Mouse (Mus musculus) limb, embryonic 10.5 days (tissue): ENCODE measurements at regions not wholly inside any gene's neighbourhood (a gene's known extent, or its start where the extent isn't known, plus 50 kb on each side); places are given as distances from the start of the nearest gene placed in this dataset.
"Not testable (repeated sequence)": the region's sequence is repeated elsewhere in the genome, so short reads cannot be mapped to it uniquely, and the experiment has no call there.

Experiments used
- DNase-seq: peaks from one replicate; pipeline ENCODE4 v3.0.0-alpha.2; 2017; ENCODE audit warnings: low spot score
- H3K27ac ChIP-seq: fragments of 300-500 bp; sonication (generic); 2 replicates; pipeline ENCODE4 v1.5.1; 2016; ENCODE audit warnings: mild to moderate bottlenecking
- H3K27me3 ChIP-seq: fragments of 300-500 bp; sonication (generic); 2 replicates; pipeline ENCODE4 v1.6.1; 2016; ENCODE audit warnings: low read depth, mild to moderate bottlenecking; ENCODE audit not compliant: poor library complexity, severe bottlenecking
- H3K36me3 ChIP-seq: fragments of 300-500 bp; sonication (generic); 2 replicates; pipeline ENCODE4 v1.6.1; 2016; ENCODE audit warnings: mild to moderate bottlenecking, moderate library complexity
- H3K4me1 ChIP-seq: fragments of 300-500 bp; sonication (generic); 2 replicates; pipeline ENCODE4 v1.6.1; 2016
- H3K4me3 ChIP-seq: fragments of 300-500 bp; sonication (generic); 2 replicates; pipeline ENCODE4 v1.5.1; 2016; ENCODE audit warnings: mild to moderate bottlenecking, moderate library complexity
- H3K9me3 ChIP-seq: fragments of 300-500 bp; sonication (generic); replicated peaks from 2 replicates; pipeline ENCODE4 v1.6.1; 2016; ENCODE audit warnings: mild to moderate bottlenecking
- WGBS: fragments of 180-500 bp; shearing (Covaris S2); methylation state at CpG from one replicate; pipeline ENCODE4 v1.1.7; 2016; 5-methylcytosine and 5-hydroxymethylcytosine counted together

GRCm38 (mm10) chr13:107549995-107550394 lies 494.3 kb upstream of the Smim15 start:
- H3K4me3 ChIP-seq, H3K27me3 ChIP-seq, H3K36me3 ChIP-seq, H3K27ac ChIP-seq, DNase-seq, H3K9me3 ChIP-seq: not testable (repeated sequence)
- WGBS, result 96% methylated on average over 7 of the region's 7 CpGs
- peaks cover 15% of the 10 kb centered on the region for H3K4me1 ChIP-seq

- H3K27me3 ChIP-seq, result no peaks in the 10 kb centered on the region
- 83% methylated on average over 7 of the region's 7 CpGs for whole genome bisulfite sequencing
- no peaks in the 10 kb centered on the region for H3K36me3 ChIP-seq
- no peak overlapping the region for H3K27ac ChIP-seq
- H3K9me3 ChIP-seq, result no peaks in the 10 kb centered on the region
- DNase-seq, result no peak
- H3K4me1 ChIP-seq, result peaks cover 8% of the 10 kb centered on the region
- H3K4me3 ChIP-seq, result no peak overlapping the region
Measured at GRCm38 (mm10) chr13:107547073-107547472, 497.2 kb upstream of the Smim15 start.

GRCm38 (mm10) chr13:107546181-107546900 lies 497.9 kb upstream of the Smim15 start:
- Histone ChIP-seq H3K9me3 (no peaks in the 10 kb centered on the region), H3K4me3 (no peak overlapping the region), H3K36me3 (no peaks in the 10 kb centered on the region), H3K4me1 (peaks cover 15% of the 10 kb centered on the region), H3K27me3 (no peaks in the 10 kb centered on the region), H3K27ac (no peak overlapping the region)
- no peak for DNase-seq
- WGBS, result 74% methylated on average over 10 of the region's 10 CpGs

GRCm38 (mm10) chr13:107541635-107541955 lies 502.7 kb upstream of the Smim15 start:
- Histone ChIP-seq H3K27me3 (no peaks in the 10 kb centered on the region), H3K4me3 (no peak overlapping the region), H3K36me3 (no peaks in the 10 kb centered on the region), H3K4me1 (peaks cover 16% of the 10 kb centered on the region), H3K27ac (no peak overlapping the region), H3K9me3 (no peaks in the 10 kb centered on the region)
- WGBS, result 64% methylated on average over 2 of the region's 2 CpGs
- DNase-seq, result no peak

GRCm38 (mm10) chr13:107540784-107541634 lies 503.2 kb upstream of the Smim15 start:
- Histone ChIP-seq H3K27ac (no peak overlapping the region), H3K4me3 (no peak overlapping the region), H3K4me1 (peaks cover 10% of the 10 kb centered on the region), H3K36me3 (no peaks in the 10 kb centered on the region), H3K9me3 (no peaks in the 10 kb centered on the region), H3K27me3 (no peaks in the 10 kb centered on the region)
- WGBS, result 85% methylated on average over 16 of the region's 16 CpGs
- no peak for DNase-seq

GRCm38 (mm10) chr13:107540305-107540704 lies 503.9 kb upstream of the Smim15 start:
- Histone ChIP-seq H3K4me1 (0 out of 2 replicates have a peak, but pooled peaks cover 9% of the 10 kb centered on the region), H3K9me3 (no peaks in the 10 kb centered on the region), H3K4me3 (no peak overlapping the region), H3K36me3 (no peaks in the 10 kb centered on the region), H3K27me3 (no peaks in the 10 kb centered on the region), H3K27ac (no peak overlapping the region)
- 95% methylated on average over 7 of the region's 7 CpGs for WGBS
- no peak for DNase-seq

- Histone ChIP-seq H3K4me3 (no peak overlapping the region), H3K27me3 (no peaks in the 10 kb centered on the region), H3K9me3 (no peaks in the 10 kb centered on the region), H3K27ac (no peak overlapping the region), H3K36me3 (no peaks in the 10 kb centered on the region), H3K4me1 (0 out of 2 replicates have a peak, but pooled peaks cover 9% of the 10 kb centered on the region)
- no peak for DNase-seq
- 98% methylated on average over 4 of the region's 4 CpGs for WGBS
Measured at GRCm38 (mm10) chr13:107539867-107540266, 504.4 kb upstream of the Smim15 start.

- Histone ChIP-seq H3K4me3 (no peak overlapping the region), H3K27ac (no peak overlapping the region), H3K9me3 (no peaks in the 10 kb centered on the region), H3K4me1 (0 out of 2 replicates have a peak, but pooled peaks cover 9% of the 10 kb centered on the region), H3K27me3 (no peaks in the 10 kb centered on the region), H3K36me3 (no peaks in the 10 kb centered on the region)
- no peak for DNase-seq
- WGBS, result 89% methylated on average over 4 of the region's 4 CpGs
Measured at GRCm38 (mm10) chr13:107539326-107539725, 504.9 kb upstream of the Smim15 start.

GRCm38 (mm10) chr13:107535213-107535612 lies 509.0 kb upstream of the Smim15 start:
- no peak for DNase-seq
- H3K4me3 ChIP-seq, result no peak overlapping the region
- no peak overlapping the region for H3K27ac ChIP-seq
- no peaks in the 10 kb centered on the region for H3K27me3 ChIP-seq
- WGBS, result 87% methylated on average over 5 of the region's 5 CpGs
- no peaks in the 10 kb centered on the region for H3K9me3 ChIP-seq
- H3K36me3 ChIP-seq, result no peaks in the 10 kb centered on the region
- H3K4me1 ChIP-seq, result no peaks in the 10 kb centered on the region

GRCm38 (mm10) chr13:107533323-107533722 lies 510.9 kb upstream of the Smim15 start:
- no peak overlapping the region for H3K4me3 ChIP-seq
- 87% methylated on average over 3 of the region's 3 CpGs for WGBS

GRCm38 (mm10) chr13:107531528-107531927 lies 509.6 kb upstream of the Kif2a start:
- Histone ChIP-seq H3K36me3 (no peaks in the 10 kb centered on the region), H3K27ac (no peak overlapping the region), H3K4me3 (no peak overlapping the region), H3K4me1 (no peaks in the 10 kb centered on the region), H3K27me3 (no peaks in the 10 kb centered on the region), H3K9me3 (no peaks in the 10 kb centered on the region)
- 71% methylated on average over 10 of the region's 10 CpGs for WGBS
- DNase-seq, result no peak

More at GRCm38 (mm10) chr13:107533323-107533722, 510.9 kb upstream of the Smim15 start:
- Histone ChIP-seq H3K9me3 (no peaks in the 10 kb centered on the region), H3K4me1 (no peaks in the 10 kb centered on the region), H3K27me3 (no peaks in the 10 kb centered on the region), H3K27ac (no peak overlapping the region), H3K36me3 (no peaks in the 10 kb centered on the region)
- no peak for DNase-seq

- 49% methylated on average over 8 of the region's 8 CpGs for WGBS
- Histone ChIP-seq H3K4me1 (no peaks in the 10 kb centered on the region), H3K36me3 (no peaks in the 10 kb centered on the region), H3K27me3 (no peaks in the 10 kb centered on the region), H3K27ac (no peak overlapping the region), H3K9me3 (no peaks in the 10 kb centered on the region), H3K4me3 (no peak overlapping the region)
- no peak for DNase-seq
Measured at GRCm38 (mm10) chr13:107531026-107531425, 509.1 kb upstream of the Kif2a start.

GRCm38 (mm10) chr13:107530392-107530791 lies 508.5 kb upstream of the Kif2a start:
- H3K27me3 ChIP-seq, result no peaks in the 10 kb centered on the region
- H3K9me3 ChIP-seq, result no peaks in the 10 kb centered on the region
- H3K36me3 ChIP-seq, result no peaks in the 10 kb centered on the region
- no peak for DNase-seq
- 86% methylated on average over 1 of the region's 1 CpGs for WGBS
- H3K4me1 ChIP-seq, result no peaks in the 10 kb centered on the region
- H3K27ac ChIP-seq, result no peak overlapping the region
- no peak overlapping the region for H3K4me3 ChIP-seq
